ENCODE assay signal across 17 mouse cellular contexts in the genomic region with DNA sequence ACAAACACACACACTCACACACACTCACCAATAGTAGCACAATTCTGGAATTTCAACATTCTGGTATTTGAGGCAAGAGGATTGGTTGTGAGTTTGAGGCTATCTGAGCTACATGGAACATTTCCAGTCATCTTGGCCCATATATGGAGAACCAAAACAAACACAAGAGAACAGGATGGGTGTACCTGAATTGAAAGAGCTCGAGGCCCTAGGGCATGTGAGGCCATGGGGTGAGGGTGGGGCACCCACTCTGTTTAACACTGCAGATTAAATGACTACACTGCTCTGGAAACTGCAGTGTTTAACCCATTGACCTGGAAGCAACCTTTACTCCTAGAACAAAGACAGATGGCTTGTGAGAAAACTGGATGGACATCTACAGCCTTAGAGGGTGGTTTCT. TPM values are rescaled to one million over a fixed set of nuclear protein-coding genes. Genes with fewer than 3 reads are reported as not detected.
A peak's percentile ranks its signal among the peaks of the same experiment; 100 is the strongest.
DNase-seq lines count a peak whose midpoint lies in the region; ATAC-seq lines count a peak whose summit lies in the region.
"Had no signal": no experiment of that assay in that cellular context is flagged by ENCODE, and none has a peak within 500 bp of the region (broad histone marks: within the 10 kb centered on the region; RNA-seq: fewer than 3 reads in every experiment).

No protein-coding gene starts in this region.

- DNase-seq in lung, adult 18-20 months, result peak; percentile 54 to 75
- DNase-seq in lung, postnatal 14 days, result no peak
- DNase-seq in ES-CJ7 (ENCODE audit: low read depth, low spot score), result peak; percentile 61
- peak; percentile 35 for DNase-seq in retina, postnatal 1 day
- DNase-seq in ovary, postnatal 36 days (ENCODE audit: low spot score), result no peak
- no peak for DNase-seq in spleen, postnatal 10 days (ENCODE audit: low spot score in 2 of 2)
- no peak for DNase-seq in c-Kit-positive CD71-positive TER-119-positive erythroid progenitor cells, embryonic 14.5 days (ENCODE audit: low spot score)
- DNase-seq: adrenal gland, postnatal 10 days; cerebellum, adult 9-10 months; kidney, adult 2 months; right cerebral cortex, postnatal 14 days; thymus, postnatal 25 days had no signal

- ATAC-seq in inflammation-experienced regulatory T-cells, adult 6 months, result peak; percentile 86
- ATAC-seq: Patski had no signal

RNA-seq across cellular contexts. Expression of a gene that starts 8.0 kb away (rescaled TPM):
- polyA plus RNA-seq in inflammation-experienced regulatory T-cells, adult 6 months (2017; shearing (Covaris generic)), result 10 to 100 TPM; 29.6 to 31.6 (median 31.4) TPM

RNA-seq across cellular contexts. Expression of a gene that starts 8.4 kb away (rescaled TPM):
- polyA plus RNA-seq in inflammation-experienced regulatory T-cells, adult 6 months (2017; shearing (Covaris generic)), result not detected
- polyA plus RNA-seq: forebrain, embryonic 10.5 days; frontal cortex, adult 2 months; heart, embryonic 15.5 days; kidney, adult 2 months had no signal

Comparison
In these comparisons a context has a peak if more than half of its experiments do, and no peak if none do; other contexts are left out.
1. DNase-seq: peak in lung, adult 18-20 months (2 of 2), ES-CJ7 (single experiment) and retina, postnatal 1 day (single experiment); none in lung, postnatal 14 days (single experiment), ovary, postnatal 36 days (single experiment), spleen, postnatal 10 days (0 of 2) and c-Kit-positive CD71-positive TER-119-positive erythroid progenitor cells, embryonic 14.5 days (single experiment).